Mouse (Mus musculus): ENCODE data around the gene Car11. TPM values are rescaled to one million over a fixed set of nuclear protein-coding genes. Genes with fewer than 3 reads are reported as not detected.

The Car11 gene
- polyA plus RNA-seq (2012; rRNA removed; ENCODE audit: low replicate concordance), result 14.2 and 17.5 TPM in 2 replicates

GRCm38 (mm10) chr7:45699523-45700141, at the start of gene Car11:
Car11 (plus strand) TSS chr7:45699843.

GRCm38 (mm10) chr7:45666161-45666560, 33.5 kb upstream of the Car11 start, which contains the start of gene Fut2:
Fut2 (minus strand) TSS chr7:45666394.

GRCm38 (mm10) chr7:45683396-45684050, 16.1 kb upstream of the Car11 start, which contains the start of gene Ntn5:
Ntn5 (plus strand) TSS chr7:45684022.

GRCm38 (mm10) chr7:45693921-45694591, 5.6 kb upstream of the Car11 start, which contains the start of gene Sec1:
Sec1 (minus strand) TSS chr7:45694402.

GRCm38 (mm10) chr7:45704730-45705442, 5.2 kb downstream of the Car11 start, which contains the start of gene Dbp:
Dbp (plus strand) TSS chr7:45705088.

GRCm38 (mm10) chr7:45715090-45715708, 15.6 kb downstream of the Car11 start, which contains the start of gene Rpl18:
Rpl18 (plus strand) TSS chr7:45715457.

GRCm38 (mm10) chr7:45717918-45718297, 18.3 kb downstream of the Car11 start, which contains the start of gene Sphk2:
Sphk2 (minus strand) TSS chr7:45718002.

GRCm38 (mm10) chr7:45720413-45721233, 21.0 kb downstream of the Car11 start, which contains the start of gene Fam83e:
Fam83e (plus strand) TSS chr7:45721212.

GRCm38 (mm10) chr7:45725713-45726112, 26.1 kb downstream of the Car11 start, which contains the start of gene Spaca4:
Spaca4 (minus strand) TSS chr7:45725813.

Other genes with a start within 250 kb of the Car11 start
- 3,321 and 4,005 TPM in 2 replicates for gene Ftl1, start 240.0 kb upstream of the Car11 start, polyA plus RNA-seq (2012; rRNA removed; ENCODE audit: low replicate concordance)
- gene Bax, start 232.9 kb upstream of the Car11 start, polyA plus RNA-seq (2012; rRNA removed; ENCODE audit: low replicate concordance), result 92.1 and 140 TPM in 2 replicates
- 0.16 TPM in 1 of 2 replicates, not detected in the other for gene Tulp2, start 218.0 kb upstream of the Car11 start, polyA plus RNA-seq (2012; rRNA removed; ENCODE audit: low replicate concordance)
- gene Gm45808, start 213.0 kb upstream of the Car11 start, polyA plus RNA-seq (2012; rRNA removed; ENCODE audit: low replicate concordance), result 10.3 TPM in 1 of 2 replicates, not detected in the other
- gene Dhdh, start 211.0 kb upstream of the Car11 start, polyA plus RNA-seq (2012; rRNA removed; ENCODE audit: low replicate concordance), result 15.8 and 23.4 TPM in 2 replicates
- gene Nucb1, start 189.4 kb upstream of the Car11 start, polyA plus RNA-seq (2012; rRNA removed; ENCODE audit: low replicate concordance), result 431 and 432 TPM in 2 replicates
- 34.6 and 48.5 TPM in 2 replicates for gene Ppp1r15a, start 173.6 kb upstream of the Car11 start, polyA plus RNA-seq (2012; rRNA removed; ENCODE audit: low replicate concordance)
- gene Plekha4, start 173.5 kb upstream of the Car11 start, polyA plus RNA-seq (2012; rRNA removed; ENCODE audit: low replicate concordance), result 29.9 and 34.7 TPM in 2 replicates
- gene Hsd17b14, start 144.9 kb upstream of the Car11 start, polyA plus RNA-seq (2012; rRNA removed; ENCODE audit: low replicate concordance), result 4.9 and 5.8 TPM in 2 replicates
- 142 and 145 TPM in 2 replicates for gene Bcat2, start 129.7 kb upstream of the Car11 start, polyA plus RNA-seq (2012; rRNA removed; ENCODE audit: low replicate concordance)
- gene Fgf21, start 84.4 kb upstream of the Car11 start, polyA plus RNA-seq (2012; rRNA removed; ENCODE audit: low replicate concordance), result 0.67 and 0.88 TPM in 2 replicates
- 0.12 and 0.72 TPM in 2 replicates for gene Fut1, start 82.6 kb upstream of the Car11 start, polyA plus RNA-seq (2012; rRNA removed; ENCODE audit: low replicate concordance)
- gene Izumo1, start 78.0 kb upstream of the Car11 start, polyA plus RNA-seq (2012; rRNA removed; ENCODE audit: low replicate concordance), result 0.49 and 0.54 TPM in 2 replicates
- gene Rasip1, start 72.4 kb upstream of the Car11 start, polyA plus RNA-seq (2012; rRNA removed; ENCODE audit: low replicate concordance), result 32.4 and 54.6 TPM in 2 replicates
- gene Mamstr, start 59.9 kb upstream of the Car11 start, polyA plus RNA-seq (2012; rRNA removed; ENCODE audit: low replicate concordance), result 5.6 and 22.3 TPM in 2 replicates
- gene Fut2, start 33.4 kb upstream of the Car11 start, polyA plus RNA-seq (2012; rRNA removed; ENCODE audit: low replicate concordance), result 0.16 and 1.4 TPM in 2 replicates
- 0.72 and 2.4 TPM in 2 replicates for gene Ntn5, start 15.8 kb upstream of the Car11 start, polyA plus RNA-seq (2012; rRNA removed; ENCODE audit: low replicate concordance)
- gene Sec1, start 5.4 kb upstream of the Car11 start, polyA plus RNA-seq (2012; rRNA removed; ENCODE audit: low replicate concordance), result 0.72 and 0.76 TPM in 2 replicates
- 57.0 and 110 TPM in 2 replicates for gene Dbp, start 5.2 kb downstream of the Car11 start, polyA plus RNA-seq (2012; rRNA removed; ENCODE audit: low replicate concordance)
- 1,150 and 1,812 TPM in 2 replicates for gene Rpl18, start 15.6 kb downstream of the Car11 start, polyA plus RNA-seq (2012; rRNA removed; ENCODE audit: low replicate concordance)
- 50.2 and 90.3 TPM in 2 replicates for gene Sphk2, start 18.2 kb downstream of the Car11 start, polyA plus RNA-seq (2012; rRNA removed; ENCODE audit: low replicate concordance)
- gene Fam83e, start 21.4 kb downstream of the Car11 start, polyA plus RNA-seq (2012; rRNA removed; ENCODE audit: low replicate concordance), result 1.9 and 3.4 TPM in 2 replicates
- gene Spaca4, start 26.0 kb downstream of the Car11 start, polyA plus RNA-seq (2012; rRNA removed; ENCODE audit: low replicate concordance), result 0.29 and 0.37 TPM in 2 replicates
- gene Lmtk3, start 83.9 kb downstream of the Car11 start, polyA plus RNA-seq (2012; rRNA removed; ENCODE audit: low replicate concordance), result 3.9 and 7.3 TPM in 2 replicates
- gene Sult2b1, start 84.8 kb downstream of the Car11 start, polyA plus RNA-seq (2012; rRNA removed; ENCODE audit: low replicate concordance), result 2.4 and 4.2 TPM in 2 replicates
- gene Cyth2, start 114.7 kb downstream of the Car11 start, polyA plus RNA-seq (2012; rRNA removed; ENCODE audit: low replicate concordance), result 30.1 and 42.3 TPM in 2 replicates
- 4.8 and 9.6 TPM in 2 replicates for gene Kcnj14, start 124.9 kb downstream of the Car11 start, polyA plus RNA-seq (2012; rRNA removed; ENCODE audit: low replicate concordance)
- 14.9 and 20.4 TPM in 2 replicates for gene Grwd1, start 131.1 kb downstream of the Car11 start, polyA plus RNA-seq (2012; rRNA removed; ENCODE audit: low replicate concordance)
- 193 and 506 TPM in 2 replicates for gene Kdelr1, start 172.9 kb downstream of the Car11 start, polyA plus RNA-seq (2012; rRNA removed; ENCODE audit: low replicate concordance)
- gene Grin2d, start 178.5 kb downstream of the Car11 start, polyA plus RNA-seq (2012; rRNA removed; ENCODE audit: low replicate concordance), result 1.3 and 3.6 TPM in 2 replicates
- 0.26 TPM in 1 of 2 replicates, not detected in the other for gene Syngr4, start 196.9 kb downstream of the Car11 start, polyA plus RNA-seq (2012; rRNA removed; ENCODE audit: low replicate concordance)
- 138 and 156 TPM in 2 replicates for gene Tmem143, start 197.1 kb downstream of the Car11 start, polyA plus RNA-seq (2012; rRNA removed; ENCODE audit: low replicate concordance)
- 335 and 341 TPM in 2 replicates for gene Emp3, start 221.6 kb downstream of the Car11 start, polyA plus RNA-seq (2012; rRNA removed; ENCODE audit: low replicate concordance)
- 2.7 and 4.8 TPM in 2 replicates for gene Ccdc114, start 224.2 kb downstream of the Car11 start, polyA plus RNA-seq (2012; rRNA removed; ENCODE audit: low replicate concordance)